Mouse (Mus musculus): ENCODE measurements around the gene Srp9.

Srp9 gene

GRCm38 (mm10) chr1:182140370-182140769 is 15.8 kb downstream of the Srp9 start:
- TF ChIP-seq POU5F1 (IDR thresholded peaks at IDR 0.05; ENCODE audit: borderline replicate concordance, low read length) (no peak), CTCF (conservative IDR thresholded peaks at IDR 0.05; ENCODE audit: low read length) (peak; percentile 98)
- Histone ChIP-seq H3K4me1 (replicated peaks; ENCODE audit: low read depth, low read length) (peaks cover 43% of the 10 kb centered on the region), H3K9me3 (ENCODE audit: low read length) (no peaks in the 10 kb centered on the region), H3K4me3 (replicated peaks; ENCODE audit: low read length) (peak overlapping the region; percentile 59), H3K27me3 (ENCODE audit: insufficient read depth, low read length) (peaks cover 30% of the 10 kb centered on the region), H3K36me3 (ENCODE audit: insufficient read depth, low read length) (no peaks in the 10 kb centered on the region)

- H3K36me3 ChIP-seq (ENCODE audit: insufficient read depth, low read length) = no peaks in the 10 kb centered on the region
- H3K4me1 ChIP-seq (replicated peaks; ENCODE audit: low read depth, low read length) = peaks cover 32% of the 10 kb centered on the region
- peaks cover 14% of the 10 kb centered on the region; the same call in 1 of the 2 replicates for H3K27me3 ChIP-seq (ENCODE audit: insufficient read depth, low read length)
- H3K9me3 ChIP-seq (ENCODE audit: low read length) = peaks cover 4% of the 10 kb centered on the region; the same call in 1 of the 2 replicates
- H3K4me3 ChIP-seq (replicated peaks; ENCODE audit: low read length) = peak overlapping the region; percentile 17; the same call in 1 of the 2 replicates
- TF ChIP-seq CTCF (conservative IDR thresholded peaks at IDR 0.05; ENCODE audit: low read length) (no peak), POU5F1 (IDR thresholded peaks at IDR 0.05; ENCODE audit: borderline replicate concordance, low read length) (no peak), NANOG (IDR thresholded peaks at IDR 0.05; ENCODE audit: borderline replicate concordance, low read length) (no peak)
These were observed 18.2 kb downstream of the Srp9 start for GRCm38 (mm10) chr1:182142725-182143124.

GRCm38 (mm10) chr1:182143288-182143687 is 18.8 kb downstream of the Srp9 start:
- no peak overlapping the region for H3K4me3 ChIP-seq (replicated peaks; ENCODE audit: low read length)

GRCm38 (mm10) chr1:182145546-182145945 is 21.0 kb downstream of the Srp9 start:
- H3K9me3 ChIP-seq (ENCODE audit: low read length) = peaks cover 4% of the 10 kb centered on the region; the same call in 1 of the 2 replicates
- TF ChIP-seq POU5F1 (IDR thresholded peaks at IDR 0.05; ENCODE audit: borderline replicate concordance, low read length) = no peak
- TF ChIP-seq NANOG (IDR thresholded peaks at IDR 0.05; ENCODE audit: borderline replicate concordance, low read length) = no peak
- TF ChIP-seq CTCF (conservative IDR thresholded peaks at IDR 0.05; ENCODE audit: low read length) = no peak
- H3K27me3 ChIP-seq (ENCODE audit: insufficient read depth, low read length) = 0 out of 2 replicates have a peak, but pooled peaks cover 3% of the 10 kb centered on the region
- no peak overlapping the region for H3K4me3 ChIP-seq (replicated peaks; ENCODE audit: low read length)
- H3K36me3 ChIP-seq (ENCODE audit: insufficient read depth, low read length) = no peaks in the 10 kb centered on the region
- peaks cover 21% of the 10 kb centered on the region for H3K4me1 ChIP-seq (replicated peaks; ENCODE audit: low read depth, low read length)

More at GRCm38 (mm10) chr1:182143288-182143687, 18.8 kb downstream of the Srp9 start:
- Histone ChIP-seq H3K27me3 (ENCODE audit: insufficient read depth, low read length) (peaks cover 14% of the 10 kb centered on the region; the same call in 1 of the 2 replicates), H3K4me1 (replicated peaks; ENCODE audit: low read depth, low read length) (peaks cover 31% of the 10 kb centered on the region), H3K9me3 (ENCODE audit: low read length) (peaks cover 4% of the 10 kb centered on the region; the same call in 1 of the 2 replicates), H3K36me3 (ENCODE audit: insufficient read depth, low read length) (no peaks in the 10 kb centered on the region)
- no peak for TF ChIP-seq NANOG (IDR thresholded peaks at IDR 0.05; ENCODE audit: borderline replicate concordance, low read length)
- TF ChIP-seq CTCF (conservative IDR thresholded peaks at IDR 0.05; ENCODE audit: low read length) = peak; percentile 67

- TF ChIP-seq POU5F1 (IDR thresholded peaks at IDR 0.05; ENCODE audit: borderline replicate concordance, low read length) (no peak), CTCF (conservative IDR thresholded peaks at IDR 0.05; ENCODE audit: low read length) (no peak), NANOG (IDR thresholded peaks at IDR 0.05; ENCODE audit: borderline replicate concordance, low read length) (no peak)
- no peak overlapping the region for H3K4me3 ChIP-seq (replicated peaks; ENCODE audit: low read length)
- H3K36me3 ChIP-seq (ENCODE audit: insufficient read depth, low read length) = no peaks in the 10 kb centered on the region
- peaks cover 9% of the 10 kb centered on the region for H3K9me3 ChIP-seq (ENCODE audit: low read length)
- H3K27me3 ChIP-seq (ENCODE audit: insufficient read depth, low read length) = no peaks in the 10 kb centered on the region
- H3K4me1 ChIP-seq (replicated peaks; ENCODE audit: low read depth, low read length) = peaks cover 18% of the 10 kb centered on the region
These were observed 24.5 kb downstream of the Srp9 start for GRCm38 (mm10) chr1:182148864-182149514.

- TF ChIP-seq CTCF (conservative IDR thresholded peaks at IDR 0.05; ENCODE audit: low read length) (peak; percentile 89), NANOG (IDR thresholded peaks at IDR 0.05; ENCODE audit: borderline replicate concordance, low read length) (no peak)
- H3K4me3 ChIP-seq (replicated peaks; ENCODE audit: low read length) = no peak overlapping the region
- H3K27me3 ChIP-seq (ENCODE audit: insufficient read depth, low read length) = no peaks in the 10 kb centered on the region
- peaks cover 16% of the 10 kb centered on the region for H3K9me3 ChIP-seq (ENCODE audit: low read length)
- H3K36me3 ChIP-seq (ENCODE audit: insufficient read depth, low read length) = no peaks in the 10 kb centered on the region
- H3K4me1 ChIP-seq (replicated peaks; ENCODE audit: low read depth, low read length) = peaks cover 12% of the 10 kb centered on the region
These were observed 25.4 kb downstream of the Srp9 start for GRCm38 (mm10) chr1:182149966-182150365.

- TF ChIP-seq NANOG (IDR thresholded peaks at IDR 0.05; ENCODE audit: borderline replicate concordance, low read length) (no peak), POU5F1 (IDR thresholded peaks at IDR 0.05; ENCODE audit: borderline replicate concordance, low read length) (no peak), CTCF (conservative IDR thresholded peaks at IDR 0.05; ENCODE audit: low read length) (no peak)
- Histone ChIP-seq H3K4me1 (replicated peaks; ENCODE audit: low read depth, low read length) (peaks cover 54% of the 10 kb centered on the region), H3K27me3 (ENCODE audit: insufficient read depth, low read length) (no peaks in the 10 kb centered on the region), H3K9me3 (ENCODE audit: low read length) (peaks cover 15% of the 10 kb centered on the region), H3K4me3 (replicated peaks; ENCODE audit: low read length) (no peak overlapping the region), H3K36me3 (ENCODE audit: insufficient read depth, low read length) (no peaks in the 10 kb centered on the region)
These were observed 33.2 kb downstream of the Srp9 start for GRCm38 (mm10) chr1:182157734-182158133.

- no peaks in the 10 kb centered on the region for H3K27me3 ChIP-seq (ENCODE audit: insufficient read depth, low read length)
- H3K36me3 ChIP-seq (ENCODE audit: insufficient read depth, low read length) = no peaks in the 10 kb centered on the region
- no peak for TF ChIP-seq POU5F1 (IDR thresholded peaks at IDR 0.05; ENCODE audit: borderline replicate concordance, low read length)
- no peak for TF ChIP-seq CTCF (conservative IDR thresholded peaks at IDR 0.05; ENCODE audit: low read length)
- TF ChIP-seq NANOG (IDR thresholded peaks at IDR 0.05; ENCODE audit: borderline replicate concordance, low read length) = no peak; the same call in 1 of the 2 replicates
- H3K4me3 ChIP-seq (replicated peaks; ENCODE audit: low read length) = peak overlapping the region; percentile 13; the same call in 1 of the 2 replicates
- H3K9me3 ChIP-seq (ENCODE audit: low read length) = peaks cover 7% of the 10 kb centered on the region
- peaks cover 70% of the 10 kb centered on the region for H3K4me1 ChIP-seq (replicated peaks; ENCODE audit: low read depth, low read length)
These were observed 35.0 kb downstream of the Srp9 start for GRCm38 (mm10) chr1:182159575-182159974.
